Mouse (Mus musculus): ENCODE measurements around the gene Mroh8. TPM values are rescaled to one million over a fixed set of nuclear protein-coding genes. Genes with fewer than 3 reads are reported as not detected.

Gene Mroh8
- total RNA-seq (2021): 1 to 10 TPM in 1 of 2 experiments, under 1 TPM in 1; 0.61 to 1.2 TPM
- long read RNA-seq, experiment 1: 0 reads
- long read RNA-seq, experiment 2: 0 reads

DNA sequence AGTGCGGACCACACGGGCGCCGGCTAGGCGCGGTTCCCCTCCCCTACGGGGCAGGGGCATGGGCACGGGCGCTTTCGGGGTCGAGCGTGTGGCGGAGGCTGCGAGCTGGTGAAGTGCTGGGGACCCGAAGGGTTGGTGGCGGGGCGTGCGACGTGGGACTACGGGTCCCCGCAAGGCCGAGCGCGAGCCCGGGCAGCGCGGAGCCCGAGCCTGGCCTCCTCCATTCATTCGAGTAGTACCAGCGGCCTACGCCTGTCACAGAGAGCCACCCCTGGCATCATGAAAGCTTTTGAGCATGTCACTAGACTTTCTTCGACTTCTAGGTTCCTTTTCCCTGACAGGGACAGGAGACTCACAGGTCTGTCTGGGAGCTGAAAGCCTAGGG is at the start of gene Mroh8:
TSS of gene Mroh8 (minus strand) at position 134 of the 385 bp plus-strand sequence.
- TF ChIP-seq CTCF (conservative IDR thresholded peaks at IDR 0.05): no peak
- Histone ChIP-seq H3K4me3 (peak within 1 kb of the TSS; percentile 75), H3K27ac (peak within 1 kb of the TSS; percentile 99)
- peak; percentile 62 to 67 for DNase-seq (ENCODE audit: low spot score in 2 of 2)

DNA sequence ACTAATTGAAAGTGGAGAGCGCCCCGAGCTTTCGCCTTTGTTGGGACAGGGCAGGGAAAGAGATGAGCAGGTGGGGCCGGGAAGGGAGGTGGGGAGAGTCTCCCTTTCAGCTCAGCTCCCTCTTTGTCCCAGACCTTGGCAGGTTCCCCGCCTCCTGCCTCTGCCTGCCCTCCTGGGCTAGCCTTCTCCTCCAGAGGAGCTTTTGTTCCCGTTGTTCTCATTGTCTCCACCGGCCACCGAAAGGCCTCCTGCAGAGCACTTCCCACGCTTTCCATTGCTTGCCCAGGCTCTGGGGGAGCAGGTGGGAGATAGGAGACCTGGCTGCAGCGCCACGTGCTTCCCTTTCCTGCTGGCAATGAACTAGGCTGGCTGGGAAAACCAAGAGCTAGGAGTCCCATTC is 49.2 kb upstream of the Mroh8 start:
- no peak for DNase-seq (ENCODE audit: low spot score in 2 of 2)
- Histone ChIP-seq H3K4me3 (no peak overlapping the region), H3K27ac (no peak overlapping the region)
- no peak for TF ChIP-seq CTCF (conservative IDR thresholded peaks at IDR 0.05)

DNA sequence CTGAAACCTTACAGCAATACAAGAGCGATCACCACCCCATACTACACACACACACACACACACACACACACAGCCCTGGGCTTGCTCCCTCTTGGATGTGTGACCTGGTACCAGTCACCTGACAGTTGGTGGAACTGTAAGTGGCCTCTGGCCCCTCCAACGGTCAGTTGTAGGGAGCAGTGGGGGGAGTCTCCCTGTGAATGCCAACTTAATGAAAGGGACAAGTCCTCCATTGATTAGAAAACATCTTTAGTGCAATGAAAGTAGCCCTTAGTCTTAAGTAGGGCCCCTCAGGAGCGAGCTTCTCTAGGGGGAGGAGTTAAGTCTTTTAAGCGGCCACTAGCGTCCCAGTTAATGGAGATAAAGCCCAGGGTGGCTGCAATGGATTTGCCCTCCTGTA is 48.8 kb upstream of the Mroh8 start:
- no peak overlapping the region for H3K4me3 ChIP-seq
- no peak for DNase-seq (ENCODE audit: low spot score in 2 of 2)
- H3K27ac ChIP-seq: no peak overlapping the region
- TF ChIP-seq CTCF (conservative IDR thresholded peaks at IDR 0.05): no peak

DNA sequence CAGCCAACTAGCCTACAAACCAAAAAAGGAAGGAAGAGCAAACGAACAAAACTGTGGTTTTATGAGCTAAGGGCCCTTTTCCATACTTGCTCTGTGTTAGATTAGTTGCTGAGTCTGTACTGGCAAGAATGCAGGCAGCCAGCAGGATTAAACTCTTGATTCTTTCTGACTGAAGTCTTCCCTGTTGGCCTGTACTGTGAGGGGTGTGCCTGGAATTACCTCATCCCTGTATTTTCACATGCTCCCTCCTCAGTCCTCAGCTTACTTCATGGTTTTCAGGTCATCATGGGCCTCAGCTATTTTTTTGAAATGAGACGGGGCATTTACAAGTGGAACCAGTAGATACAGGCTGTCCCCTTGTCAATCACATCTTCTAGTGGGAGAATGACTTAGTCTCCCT is 45.9 kb upstream of the Mroh8 start:
- TF ChIP-seq CTCF (conservative IDR thresholded peaks at IDR 0.05): no peak

DNA sequence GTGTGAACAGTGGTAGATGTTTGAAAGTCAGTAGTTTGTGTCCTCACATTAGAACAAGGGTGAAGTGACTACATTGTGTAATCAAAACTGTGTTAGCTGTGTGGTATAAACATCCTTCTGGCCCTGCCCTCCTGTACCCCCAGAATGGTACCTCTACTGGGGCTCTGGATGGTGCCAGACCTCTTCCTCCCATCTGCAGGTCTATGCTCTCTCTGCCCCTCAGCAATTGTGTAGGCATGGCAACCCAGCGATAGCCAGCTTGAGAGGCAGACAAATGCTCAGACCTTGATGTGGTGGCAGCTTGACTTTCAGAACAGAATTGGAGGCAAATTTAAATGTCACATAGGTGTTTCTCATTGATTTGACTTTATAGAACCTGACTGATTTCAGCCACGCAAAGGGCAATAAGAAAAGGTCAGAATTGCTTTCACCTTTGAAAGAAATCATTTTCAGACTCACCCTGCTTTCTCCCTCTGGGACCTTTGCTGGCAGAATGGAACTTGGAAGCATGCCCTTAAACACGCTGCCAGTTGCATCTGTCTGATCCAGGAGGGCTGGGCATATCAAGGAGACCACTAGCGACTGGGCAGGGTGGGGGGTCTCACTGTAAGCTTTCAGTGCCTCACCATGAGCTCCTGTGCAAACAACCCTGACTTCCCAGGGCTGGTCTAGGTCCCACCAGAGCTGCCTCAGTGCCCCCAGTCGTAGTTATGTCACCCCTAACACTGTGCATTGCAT is 42.8 kb upstream of the Mroh8 start:
- no peak for DNase-seq (ENCODE audit: low spot score in 2 of 2)
- Histone ChIP-seq H3K4me3 (no peak overlapping the region), H3K27ac (peak overlapping the region; percentile 18; the same call in 1 of the 2 replicates)
- TF ChIP-seq CTCF (conservative IDR thresholded peaks at IDR 0.05): no peak

More for the DNA sequence above, 45.9 kb upstream of the Mroh8 start:
- H3K4me3 ChIP-seq: no peak overlapping the region
- H3K27ac ChIP-seq: no peak overlapping the region
- DNase-seq (ENCODE audit: low spot score in 2 of 2): no peak

- Histone ChIP-seq H3K27ac (0 out of 2 replicates have a peak overlapping the region, but pooled peaks have one; percentile 1), H3K4me3 (no peak overlapping the region)
- DNase-seq (ENCODE audit: low spot score in 2 of 2): no peak
- TF ChIP-seq CTCF (conservative IDR thresholded peaks at IDR 0.05): no peak
These were observed 41.5 kb upstream of the Mroh8 start for GRCm38 (mm10) chr2:157320886-157321285.

DNA sequence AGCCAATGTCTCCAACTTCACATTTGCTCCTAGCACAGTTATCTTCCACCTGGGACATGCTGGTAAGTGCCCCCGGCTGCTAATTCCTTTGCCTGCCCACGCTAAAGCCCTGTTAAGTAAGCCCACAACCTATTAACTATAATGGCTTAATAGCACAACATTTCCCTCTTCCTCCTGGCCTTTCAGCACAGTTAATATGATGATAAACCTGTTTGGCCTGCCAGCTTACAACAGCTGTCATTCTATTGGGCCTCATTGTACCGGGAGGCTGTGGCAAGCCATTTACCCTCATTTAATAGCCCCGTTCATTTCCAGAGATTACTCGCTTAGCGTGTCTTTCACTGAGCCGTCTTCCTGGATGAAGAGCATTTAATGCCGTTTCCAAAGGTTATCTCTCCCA is 40.8 kb upstream of the Mroh8 start:
- no peak for DNase-seq (ENCODE audit: low spot score in 2 of 2)
- Histone ChIP-seq H3K27ac (no peak overlapping the region), H3K4me3 (no peak overlapping the region)
- no peak for TF ChIP-seq CTCF (conservative IDR thresholded peaks at IDR 0.05)

DNA sequence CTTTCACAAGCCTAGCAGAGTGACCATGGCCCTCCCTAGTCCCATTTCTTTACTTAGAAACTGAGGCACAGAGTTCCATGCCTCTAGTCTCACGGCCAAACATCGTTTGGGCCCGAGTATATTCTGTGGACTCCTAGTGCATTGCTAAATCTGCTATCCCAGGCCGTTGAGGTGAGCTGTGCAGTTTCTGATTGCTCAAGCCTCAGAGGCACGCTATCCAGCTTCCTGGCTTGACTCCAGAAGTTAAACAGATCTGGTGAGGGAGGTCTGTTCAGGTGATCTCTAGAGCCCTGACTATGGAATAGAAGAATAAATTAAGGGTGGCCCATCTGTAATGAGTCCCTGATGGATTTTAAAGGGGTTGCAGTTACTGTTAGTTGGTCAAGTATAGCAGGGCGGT is 37.9 kb upstream of the Mroh8 start:
- no peak for TF ChIP-seq CTCF (conservative IDR thresholded peaks at IDR 0.05)
- Histone ChIP-seq H3K4me3 (no peak overlapping the region), H3K27ac (peak overlapping the region; percentile 18; the same call in 1 of the 2 replicates)
- no peak for DNase-seq (ENCODE audit: low spot score in 2 of 2)

DNA sequence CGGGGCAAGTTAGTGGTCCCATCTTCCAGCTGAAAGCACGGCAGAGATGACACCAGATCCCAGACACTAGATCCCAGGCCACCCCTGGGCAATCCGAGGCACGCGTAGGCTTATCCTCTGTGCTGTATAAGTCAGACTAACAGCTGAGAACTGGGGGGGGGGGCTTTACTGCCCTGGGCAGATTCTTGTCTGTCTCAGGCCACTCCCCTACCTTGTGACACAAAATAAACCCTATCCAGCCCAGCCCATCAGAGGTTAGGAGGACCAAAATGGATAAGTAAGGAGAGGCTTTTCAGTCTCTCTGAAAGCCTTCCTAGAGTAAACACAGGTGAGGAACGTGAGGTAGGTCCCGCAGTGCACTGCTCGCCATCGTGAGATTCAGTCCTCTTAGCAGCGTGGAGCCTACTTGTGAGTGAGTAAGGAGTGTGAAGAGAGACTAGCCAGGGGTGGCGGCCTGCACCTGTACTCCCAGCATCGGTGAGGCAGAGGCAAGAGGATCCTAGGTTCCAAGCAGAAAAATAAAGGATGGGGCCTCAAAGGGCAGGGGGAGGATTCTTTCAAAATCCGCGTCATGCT is 37.1 kb upstream of the Mroh8 start:
- TF ChIP-seq CTCF (conservative IDR thresholded peaks at IDR 0.05): no peak
- Histone ChIP-seq H3K27ac (no peak overlapping the region), H3K4me3 (no peak overlapping the region)
- DNase-seq (ENCODE audit: low spot score in 2 of 2): no peak

DNA sequence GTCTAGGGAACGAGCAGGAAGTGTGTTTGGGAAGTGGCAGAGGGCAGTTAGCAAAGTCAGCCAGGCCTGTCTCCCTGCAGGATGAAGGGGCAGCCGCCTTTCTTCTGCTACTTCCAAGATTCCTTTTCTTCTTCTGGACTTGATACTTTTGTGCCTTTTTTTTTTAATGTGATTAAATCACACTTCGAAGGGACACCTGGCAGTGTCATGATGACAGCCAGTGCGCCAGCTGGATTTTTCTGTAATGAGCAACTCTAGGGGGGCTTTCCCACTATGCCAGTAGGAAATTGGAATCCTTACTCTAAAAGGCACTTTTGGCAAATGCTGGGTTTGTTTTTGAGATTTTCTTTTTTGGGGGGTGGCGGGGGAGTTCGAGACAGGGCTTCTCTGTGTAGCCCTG is 36.1 kb upstream of the Mroh8 start:
- Histone ChIP-seq H3K4me3 (no peak overlapping the region), H3K27ac (no peak overlapping the region)
- DNase-seq (ENCODE audit: low spot score in 2 of 2): no peak
- no peak for TF ChIP-seq CTCF (conservative IDR thresholded peaks at IDR 0.05)

GRCm38 (mm10) chr2:157314310-157314709 is 35.0 kb upstream of the Mroh8 start:
- TF ChIP-seq CTCF (conservative IDR thresholded peaks at IDR 0.05): no peak
- peak overlapping the region; percentile 65 for H3K27ac ChIP-seq
- peak in 1 of 2 experiments; percentile 38 for DNase-seq (ENCODE audit: low spot score in 2 of 2)

DNA sequence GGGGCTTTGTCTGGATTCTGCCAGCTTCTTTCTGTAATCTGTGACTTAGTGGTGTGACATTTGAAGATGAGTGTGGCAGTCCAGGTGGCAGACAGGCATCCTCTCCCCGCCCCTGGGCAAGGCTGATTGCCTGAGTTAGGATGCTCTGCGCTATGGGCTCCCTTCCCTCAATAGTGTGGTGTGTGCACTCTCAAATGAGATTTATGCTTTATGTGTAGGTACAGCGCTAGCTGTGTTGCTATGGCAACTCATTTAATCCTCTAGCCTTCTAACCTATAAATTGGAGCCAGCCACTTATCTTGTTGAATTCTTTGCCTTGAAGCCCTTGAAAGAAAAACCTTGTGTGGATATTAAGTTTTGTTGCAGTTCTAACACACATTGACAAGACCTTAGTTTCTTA is 34.4 kb upstream of the Mroh8 start:
- Histone ChIP-seq H3K4me3 (no peak overlapping the region), H3K27ac (peak overlapping the region; percentile 55; the same call in 1 of the 2 replicates)
- TF ChIP-seq CTCF (conservative IDR thresholded peaks at IDR 0.05): no peak
- DNase-seq (ENCODE audit: low spot score in 2 of 2): no peak

More at GRCm38 (mm10) chr2:157314310-157314709, 35.0 kb upstream of the Mroh8 start:
- H3K4me3 ChIP-seq: no peak overlapping the region

GRCm38 (mm10) chr2:157310963-157311637 is 31.8 kb upstream of the Mroh8 start:
- no peak for DNase-seq (ENCODE audit: low spot score in 2 of 2)
- H3K4me3 ChIP-seq: no peak overlapping the region
- no peak overlapping the region for H3K27ac ChIP-seq
- no peak for TF ChIP-seq CTCF (conservative IDR thresholded peaks at IDR 0.05)
